16 mouse cellular contexts compared by ENCODE assay signal in the genomic region with DNA sequence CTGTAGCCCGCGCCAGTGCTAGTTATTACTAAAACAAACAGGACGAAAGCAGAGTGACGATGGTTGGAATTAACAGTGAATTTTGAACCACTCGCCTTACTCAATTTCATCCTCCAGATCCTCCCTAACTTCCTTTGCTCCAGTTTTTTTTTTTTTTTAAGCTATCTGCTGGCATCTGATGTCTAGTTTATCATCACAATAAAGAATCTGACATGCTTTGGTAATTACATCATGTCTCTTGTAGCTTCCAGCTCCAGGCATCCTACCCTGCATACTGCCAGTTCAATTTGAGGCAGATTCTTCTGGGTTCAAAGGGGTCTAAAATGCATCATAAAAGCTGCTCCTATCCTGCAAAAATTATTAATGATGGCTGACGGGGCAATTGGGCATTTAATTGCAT.
"Had no signal": no experiment of that assay in that cellular context is flagged by ENCODE, and none has a peak within 500 bp of the region (broad histone marks: within the 10 kb centered on the region; RNA-seq: fewer than 3 reads in every experiment).

No protein-coding gene starts in this region.

- H3K4me3 ChIP-seq: kidney, embryonic 15.5 days; left cerebral cortex, adult 2 months; liver, embryonic 13.5 days; neural tube, embryonic 12.5 days; neural tube, embryonic 15.5 days had no signal

- H3K9ac ChIP-seq: kidney, embryonic 15.5 days; liver, embryonic 13.5 days; neural tube, embryonic 12.5 days; neural tube, embryonic 15.5 days had no signal

- H3K9me3 ChIP-seq: kidney, embryonic 15.5 days; liver, embryonic 13.5 days; neural tube, embryonic 12.5 days; neural tube, embryonic 15.5 days had no signal

- H3K4me2 ChIP-seq: kidney, embryonic 15.5 days; liver, embryonic 13.5 days; midbrain, embryonic 11.5 days; neural tube, embryonic 12.5 days; neural tube, embryonic 15.5 days had no signal

- H3K27me3 ChIP-seq: kidney, embryonic 15.5 days; neural tube, embryonic 12.5 days; neural tube, embryonic 15.5 days had no signal

- H3K4me1 ChIP-seq: kidney, embryonic 15.5 days; neural tube, embryonic 12.5 days; neural tube, embryonic 15.5 days had no signal

- H3K36me3 ChIP-seq: kidney, embryonic 15.5 days; liver, embryonic 13.5 days; neural tube, embryonic 12.5 days; neural tube, embryonic 15.5 days had no signal

- DNase-seq: kidney, postnatal 10 days; kidney, postnatal 36 days; layer of hippocampus, postnatal 36 days; liver, embryonic 13.5 days; lung, adult 2 months; lung, postnatal 14 days; lung, postnatal 4 days; midbrain, embryonic 14.5 days; thymus, adult 2 months; thymus, postnatal 14 days; thymus, postnatal 4 days had no signal

- H3K27ac ChIP-seq: kidney, embryonic 15.5 days; left cerebral cortex, adult 2 months; liver, embryonic 13.5 days; neural tube, embryonic 12.5 days; neural tube, embryonic 15.5 days had no signal
